Mouse (Mus musculus): Measurements from ENCODE around the gene Egfl7.
A peak's percentile ranks its signal among the peaks of the same experiment; 100 is the strongest.

Gene Egfl7

GRCm38 (mm10) chr2:26593211-26594021 is 13.6 kb downstream of the Egfl7 start:
- no peak for DNase-seq (ENCODE audit: low spot score in 2 of 2)

DNA sequence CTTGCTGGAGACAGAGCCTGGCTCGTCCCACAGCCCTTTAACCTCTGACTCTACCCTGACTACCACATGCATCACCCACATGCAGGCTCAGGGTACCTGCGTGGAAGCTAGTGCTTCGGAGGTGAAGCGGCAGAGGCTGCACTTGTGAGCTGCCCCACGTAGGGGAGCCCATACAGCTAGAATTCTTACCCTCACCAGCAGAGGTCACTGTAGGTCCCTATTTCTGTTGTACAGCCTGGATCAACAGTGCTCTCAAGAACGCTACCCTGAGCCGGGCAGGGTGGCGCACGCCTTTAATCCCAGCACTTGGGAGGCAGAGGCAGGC is 14.2 kb downstream of the Egfl7 start:
- DNase-seq (ENCODE audit: low spot score in 2 of 2): peak; percentile 56 to 70

DNA sequence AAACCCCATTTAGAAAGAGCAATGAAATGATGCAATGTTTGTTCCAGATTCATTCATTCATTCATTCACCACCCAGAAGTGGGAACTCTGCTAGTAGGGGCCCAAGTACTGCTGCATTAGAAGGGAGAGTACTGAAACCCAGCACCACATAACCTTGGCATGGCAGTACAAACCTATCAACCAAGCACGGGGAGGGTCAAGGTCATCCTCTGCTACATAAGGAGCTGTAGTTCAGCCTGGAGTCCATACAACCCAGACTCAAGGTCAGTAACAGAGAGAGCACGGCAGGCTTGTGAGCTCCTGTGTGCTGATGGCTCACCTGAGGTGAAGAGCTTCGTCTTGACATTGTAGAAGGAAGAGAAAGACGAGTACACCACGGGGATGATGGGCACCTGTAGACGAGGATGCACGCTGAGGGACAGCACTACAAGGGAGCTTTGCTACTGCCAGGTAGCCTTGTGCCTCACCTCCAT is 14.7 kb downstream of the Egfl7 start:
- no peak for DNase-seq (ENCODE audit: low spot score in 2 of 2)

DNA sequence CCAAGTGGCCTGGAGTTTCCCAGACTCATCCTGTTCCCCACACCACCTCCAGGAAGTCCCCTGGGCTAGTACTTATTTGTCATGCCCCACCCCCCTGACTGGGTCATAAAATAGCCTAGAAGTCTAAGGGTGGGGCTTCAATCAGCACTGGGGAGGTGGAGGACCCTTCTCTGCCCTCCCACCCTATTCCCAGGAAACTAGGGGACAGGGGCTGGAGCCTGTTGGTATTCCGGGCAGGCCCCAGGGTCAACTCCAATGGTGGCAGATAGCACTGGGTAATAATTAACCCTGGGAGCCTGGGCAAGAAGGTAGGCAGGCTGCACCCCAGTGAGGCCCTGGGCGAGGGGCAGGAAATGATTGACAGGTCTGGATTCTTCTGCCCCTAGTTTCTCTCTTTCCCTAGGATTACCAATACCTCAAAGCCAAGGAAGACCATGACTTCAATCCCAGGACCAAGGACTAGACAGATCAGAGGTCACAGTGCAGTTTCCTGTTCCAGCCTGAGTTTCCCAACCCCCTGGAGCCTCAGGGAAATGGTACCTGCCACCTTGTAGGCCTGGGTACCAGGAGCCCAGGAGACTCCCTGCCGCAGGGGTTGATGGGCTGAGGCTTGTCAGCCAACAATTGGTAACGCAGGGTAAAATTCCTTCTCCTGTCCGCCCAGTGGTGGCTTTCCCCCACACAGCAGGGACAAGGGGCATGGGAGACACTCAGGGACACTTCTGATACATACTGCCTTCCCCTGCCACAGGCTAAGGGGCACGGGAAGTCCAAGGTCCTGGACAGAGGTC is 15.3 kb downstream of the Egfl7 start:
- DNase-seq (ENCODE audit: low spot score in 2 of 2): no peak

GRCm38 (mm10) chr2:26595725-26596435 is 16.1 kb downstream of the Egfl7 start:
- no peak for DNase-seq (ENCODE audit: low spot score in 2 of 2)

- no peak for DNase-seq (ENCODE audit: low spot score in 2 of 2)
Observed at GRCm38 (mm10) chr2:26596898-26597297, 17.1 kb downstream of the Egfl7 start.

DNA sequence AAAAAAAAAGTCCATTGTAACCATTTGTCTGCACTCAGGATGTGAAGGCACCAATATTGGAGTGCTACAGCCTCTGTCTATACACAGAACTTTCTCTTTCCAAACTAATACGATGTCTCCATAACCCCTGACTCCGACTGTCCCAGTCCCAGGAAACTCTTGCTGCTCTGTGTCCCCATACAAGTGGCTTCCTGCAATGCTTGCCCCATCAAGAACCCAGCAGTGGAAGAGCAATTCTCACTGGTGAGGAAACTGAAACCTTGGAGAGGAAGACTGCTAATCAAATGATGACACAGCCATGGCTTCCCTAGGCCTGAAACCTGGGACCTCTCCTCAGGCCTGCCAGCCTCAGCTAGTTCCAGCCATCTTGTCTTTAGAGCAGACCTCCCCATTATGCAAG is 18.0 kb downstream of the Egfl7 start:
- no peak for DNase-seq (ENCODE audit: low spot score in 2 of 2)

GRCm38 (mm10) chr2:26598462-26598861 is 18.6 kb downstream of the Egfl7 start:
- no peak for DNase-seq (ENCODE audit: low spot score in 2 of 2)

GRCm38 (mm10) chr2:26599965-26600364 is 20.2 kb downstream of the Egfl7 start:
- DNase-seq (ENCODE audit: low spot score in 2 of 2): no peak

GRCm38 (mm10) chr2:26600664-26601063 is 20.9 kb downstream of the Egfl7 start:
- DNase-seq (ENCODE audit: low spot score in 2 of 2): no peak

DNA sequence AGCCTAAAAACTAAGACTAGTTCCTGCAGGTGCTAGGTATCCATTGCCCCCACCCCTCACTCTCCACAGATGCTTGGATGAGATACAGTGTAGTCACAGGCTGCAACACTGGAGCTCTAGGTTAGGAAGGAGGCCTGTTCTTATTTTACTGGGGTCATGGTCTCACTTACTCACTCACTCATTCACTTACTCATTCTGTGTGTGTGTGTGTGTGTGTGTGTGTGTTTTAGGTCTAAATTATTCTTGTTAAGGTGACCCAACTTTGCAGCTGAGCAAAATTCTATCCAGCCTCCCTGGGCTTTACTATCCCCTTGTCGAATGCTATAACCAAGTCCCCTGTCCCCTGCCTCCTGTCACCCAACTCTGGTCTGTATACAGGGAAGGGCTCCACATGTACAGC is 21.8 kb downstream of the Egfl7 start:
- no peak for DNase-seq (ENCODE audit: low spot score in 2 of 2)

- DNase-seq (ENCODE audit: low spot score in 2 of 2): no peak
Observed at GRCm38 (mm10) chr2:26602631-26603030, 22.8 kb downstream of the Egfl7 start.

- no peak for DNase-seq (ENCODE audit: low spot score in 2 of 2)
Observed at GRCm38 (mm10) chr2:26603159-26603558, 23.3 kb downstream of the Egfl7 start.

DNA sequence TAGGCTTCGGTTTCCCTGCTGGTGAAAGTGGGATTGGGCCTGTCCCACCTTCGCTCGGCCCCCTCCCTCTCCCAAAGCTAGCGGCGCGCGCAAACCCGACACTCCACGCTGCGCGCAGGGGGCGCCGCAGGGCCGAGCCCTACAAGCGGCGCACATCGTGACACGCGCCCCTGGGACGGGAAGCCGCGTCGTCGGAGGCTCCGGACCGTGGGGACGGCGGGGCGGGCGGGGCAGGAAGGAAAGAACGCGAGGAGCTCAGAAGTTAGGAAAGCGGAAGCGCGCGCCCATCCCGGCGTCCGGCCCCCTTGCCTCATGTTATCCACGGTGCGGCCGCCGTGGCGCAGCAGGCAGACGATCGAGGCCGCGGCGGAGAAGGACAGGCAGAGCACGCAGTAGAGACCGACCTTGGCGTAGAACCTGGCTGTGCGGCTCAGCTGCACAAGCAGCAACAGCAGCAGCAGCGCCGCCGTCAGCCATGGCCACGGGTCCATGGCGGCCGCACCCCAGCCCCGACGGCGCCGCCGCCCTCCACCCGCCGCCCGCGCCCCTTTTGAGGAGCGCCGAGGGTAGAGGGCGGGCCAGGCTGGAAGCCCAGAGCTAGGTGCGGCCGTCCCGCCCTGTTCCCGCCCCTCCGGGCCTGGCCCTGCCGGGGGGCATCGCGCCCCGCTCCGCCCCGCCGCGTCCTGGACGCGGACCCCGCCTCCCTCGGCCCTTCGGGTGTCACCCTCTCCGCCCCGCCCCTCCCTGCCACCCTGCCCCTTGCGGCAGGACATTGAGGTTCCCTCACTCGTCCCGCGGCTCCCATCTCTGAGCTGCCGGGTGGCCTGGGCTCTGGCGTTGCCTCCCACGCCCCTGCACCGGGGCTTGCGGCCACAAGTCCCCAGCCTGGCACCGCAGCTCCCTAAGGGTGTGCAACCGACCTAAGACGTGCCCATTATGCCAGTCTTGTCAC is 24.2 kb downstream of the Egfl7 start, which contains the start of gene Agpat2:
Gene Agpat2 (minus strand): TSS at position 698 of the 952 bp plus-strand sequence.
- peak; percentile 66 to 69 for DNase-seq (ENCODE audit: low spot score in 2 of 2)

GRCm38 (mm10) chr2:26605331-26605730 is 25.5 kb downstream of the Egfl7 start:
- DNase-seq (ENCODE audit: low spot score in 2 of 2): no peak

GRCm38 (mm10) chr2:26606579-26606978 is 26.8 kb downstream of the Egfl7 start:
- no peak for DNase-seq (ENCODE audit: low spot score in 2 of 2)

- no peak for DNase-seq (ENCODE audit: low spot score in 2 of 2)
Observed at GRCm38 (mm10) chr2:26607056-26607910, 27.5 kb downstream of the Egfl7 start.

GRCm38 (mm10) chr2:26608781-26609180 is 29.0 kb downstream of the Egfl7 start:
- DNase-seq (ENCODE audit: low spot score in 2 of 2): no peak

GRCm38 (mm10) chr2:26609261-26609661 is 29.4 kb downstream of the Egfl7 start:
- no peak for DNase-seq (ENCODE audit: low spot score in 2 of 2)

- no peak for DNase-seq (ENCODE audit: low spot score in 2 of 2)
Observed at GRCm38 (mm10) chr2:26610526-26610925, 30.7 kb downstream of the Egfl7 start.

Data from natural killer cell, adult 2 months (primary cell).